Mouse (Mus musculus) MEL (cell line): Measurements from ENCODE around the gene Dtnb.

Experiments
- MAFK ChIP-seq: IDR thresholded peaks from 2 replicates; pipeline ENCODE4 v1.6.1; 2011; ENCODE audit warnings: low read depth, mild to moderate bottlenecking, low read length, improper control_type of control experiment, borderline replicate concordance
- UBTF ChIP-seq: IDR thresholded peaks from 2 replicates; pipeline ENCODE4 v1.6.1; 2012; ENCODE audit warnings: low read depth, mild to moderate bottlenecking, inconsistent platforms, low read length, improper control_type of control experiment, moderate library complexity, borderline replicate concordance; ENCODE audit not compliant: insufficient read depth

GRCm38 (mm10) chr12:3759419-3759818 is 187.2 kb downstream of the Dtnb start:
- TF ChIP-seq UBTF: no peak
- no peak for TF ChIP-seq MAFK
